14 mouse cellular contexts compared by ENCODE assay signal in genomic region chr15:79360371-79360770, GRCm38 (mm10). TPM values are rescaled to one million over a fixed set of nuclear protein-coding genes. Genes with fewer than 3 reads are reported as not detected.
DNase-seq lines count a peak whose midpoint lies in the region; ATAC-seq and TF ChIP-seq lines count a peak whose summit lies in the region.
"Had no signal": no experiment of that assay in that cellular context is flagged by ENCODE, and none has a peak within 500 bp of the region (broad histone marks: within the 10 kb centered on the region; RNA-seq: fewer than 3 reads in every experiment).

No protein-coding gene starts in this region.

- WGBS in heart, embryonic 12.5 days, result 29% methylated on average over 7 of the region's 7 CpGs
- WGBS in kidney, postnatal 0 days, result 32% methylated on average over 7 of the region's 7 CpGs
- 35% methylated on average over 7 of the region's 7 CpGs for WGBS in stomach, embryonic 14.5 days
- 36% methylated on average over 7 of the region's 7 CpGs for WGBS in stomach, postnatal 0 days

- 0 out of 2 replicates have a peak overlapping the region, but pooled peaks have one; percentile 31 for H3K4me2 ChIP-seq in heart, embryonic 12.5 days
- no peak overlapping the region for H3K4me2 ChIP-seq in kidney, postnatal 0 days (ENCODE audit: low read length)
- no peak overlapping the region for H3K4me2 ChIP-seq in stomach, embryonic 14.5 days (replicated peaks; ENCODE audit: low read depth, low read length)
- no peak overlapping the region for H3K4me2 ChIP-seq in stomach, postnatal 0 days (replicated peaks; ENCODE audit: low read depth)
- H3K4me2 ChIP-seq: midbrain, embryonic 15.5 days; neural tube, embryonic 12.5 days had no signal

- no peak for ATAC-seq in heart, embryonic 12.5 days (ENCODE audit: insufficient number of reproducible peaks, low FRiP score)
- ATAC-seq in kidney, postnatal 0 days (replicated peaks; ENCODE audit: low FRiP score, low read depth), result no peak
- no peak for ATAC-seq in stomach, embryonic 14.5 days (ENCODE audit: insufficient number of reproducible peaks, insufficient read depth, low FRiP score, low read depth)
- no peak for ATAC-seq in stomach, postnatal 0 days (ENCODE audit: low FRiP score, low TSS enrichment)
- ATAC-seq: inflammation-experienced regulatory T-cells, adult 6 months; midbrain, embryonic 15.5 days had no signal

- no peaks in the 10 kb centered on the region for H3K9me3 ChIP-seq in heart, embryonic 12.5 days (replicated peaks)
- H3K9me3 ChIP-seq in kidney, postnatal 0 days (replicated peaks; ENCODE audit: low read length), result no peaks in the 10 kb centered on the region
- H3K9me3 ChIP-seq in stomach, embryonic 14.5 days (ENCODE audit: control insufficient read depth, low read depth, low read length), result no peaks in the 10 kb centered on the region
- no peaks in the 10 kb centered on the region for H3K9me3 ChIP-seq in stomach, postnatal 0 days (ENCODE audit: control insufficient read depth, low read length)
- H3K9me3 ChIP-seq: midbrain, embryonic 15.5 days; neural tube, embryonic 12.5 days had no signal

- peaks cover 72% of the 10 kb centered on the region for H3K4me1 ChIP-seq in heart, embryonic 12.5 days (replicated peaks)
- H3K4me1 ChIP-seq in kidney, postnatal 0 days (replicated peaks; ENCODE audit: insufficient read depth, low read length), result peaks cover 37% of the 10 kb centered on the region
- peaks cover 37% of the 10 kb centered on the region for H3K4me1 ChIP-seq in stomach, embryonic 14.5 days (ENCODE audit: control insufficient read depth, insufficient read depth, low read length)
- H3K4me1 ChIP-seq in stomach, postnatal 0 days (replicated peaks; ENCODE audit: control insufficient read depth, insufficient read depth), result peaks cover 12% of the 10 kb centered on the region

- peaks cover 43% of the 10 kb centered on the region for H3K36me3 ChIP-seq in heart, embryonic 12.5 days
- peaks cover 29% of the 10 kb centered on the region; the same call in 1 of the 2 replicates for H3K36me3 ChIP-seq in kidney, postnatal 0 days (ENCODE audit: insufficient read depth, low read length)
- H3K36me3 ChIP-seq in stomach, embryonic 14.5 days (ENCODE audit: control insufficient read depth, insufficient read depth, low read length), result peaks cover 28% of the 10 kb centered on the region
- H3K36me3 ChIP-seq in stomach, postnatal 0 days (ENCODE audit: control insufficient read depth, insufficient read depth, low read length), result peaks cover 13% of the 10 kb centered on the region; the same call in 1 of the 2 replicates

- DNase-seq in heart, postnatal 14 days, result no peak
- no peak for DNase-seq in kidney, postnatal 0 days (ENCODE audit: low spot score)
- DNase-seq in kidney, postnatal 25 days, result no peak
- no peak for DNase-seq in stomach, postnatal 0 days (ENCODE audit: low spot score)
- DNase-seq in thymus, postnatal 4 days, result no peak
- no peak for DNase-seq in cerebellum, adult 9-10 months
- DNase-seq: adrenal gland, postnatal 25 days; B cell, adult 2 months; spleen, adult 18-20 months had no signal

- H3K27ac ChIP-seq in heart, embryonic 12.5 days (ENCODE audit: poor library complexity, severe bottlenecking), result peak overlapping the region; percentile 36
- H3K27ac ChIP-seq in kidney, postnatal 0 days, result peak overlapping the region; percentile 70; the same call in 1 of the 2 replicates
- peak overlapping the region; percentile 55; the same call in 1 of the 2 replicates for H3K27ac ChIP-seq in stomach, embryonic 14.5 days (ENCODE audit: low read length)
- no peak overlapping the region for H3K27ac ChIP-seq in stomach, postnatal 0 days (replicated peaks)
- H3K27ac ChIP-seq: midbrain, embryonic 15.5 days; neural tube, embryonic 12.5 days had no signal

- no peak overlapping the region for H3K4me3 ChIP-seq in heart, embryonic 12.5 days
- H3K4me3 ChIP-seq in kidney, postnatal 0 days (replicated peaks; ENCODE audit: low read depth, low read length), result no peak overlapping the region
- H3K4me3 ChIP-seq in stomach, embryonic 14.5 days (ENCODE audit: low read depth, low read length), result no peak overlapping the region
- H3K4me3 ChIP-seq in stomach, postnatal 0 days (ENCODE audit: low read depth, low read length), result no peak overlapping the region
- H3K4me3 ChIP-seq: midbrain, embryonic 15.5 days; neural tube, embryonic 12.5 days had no signal

- no peak for TF ChIP-seq CTCF in kidney, postnatal 0 days (IDR thresholded peaks at IDR 0.05; ENCODE audit: low read depth)
- TF ChIP-seq CTCF in stomach, postnatal 0 days (IDR thresholded peaks at IDR 0.05; ENCODE audit: low read depth), result no peak

- H3K9ac ChIP-seq in heart, embryonic 12.5 days, result no peak overlapping the region
- H3K9ac ChIP-seq in kidney, postnatal 0 days (ENCODE audit: low read depth, low read length), result no peak overlapping the region
- H3K9ac ChIP-seq in stomach, embryonic 14.5 days (replicated peaks; ENCODE audit: low read depth, low read length), result no peak overlapping the region
- H3K9ac ChIP-seq in stomach, postnatal 0 days (ENCODE audit: low read length), result no peak overlapping the region
- H3K9ac ChIP-seq: midbrain, embryonic 15.5 days; neural tube, embryonic 12.5 days had no signal

- intact Hi-C loops in heart, postnatal 14 days (cut with DNase I), result no loop called here

- no peaks in the 10 kb centered on the region for H3K27me3 ChIP-seq in heart, embryonic 12.5 days (replicated peaks)
- H3K27me3 ChIP-seq in kidney, postnatal 0 days (ENCODE audit: insufficient read depth, low read length), result no peaks in the 10 kb centered on the region
- no peaks in the 10 kb centered on the region for H3K27me3 ChIP-seq in stomach, embryonic 14.5 days (ENCODE audit: control insufficient read depth, insufficient read depth, low read length)
- H3K27me3 ChIP-seq in stomach, postnatal 0 days (ENCODE audit: control insufficient read depth, insufficient read depth, low read length), result no peaks in the 10 kb centered on the region

- TF ChIP-seq EP300 in stomach, postnatal 0 days (optimal IDR thresholded peaks at IDR 0.05), result no peak

RNA-seq across cellular contexts. Expression of gene Maff, which starts 13.9 kb away (rescaled TPM):
- 1.9 and 2.6 TPM in 2 replicates for polyA plus RNA-seq in heart, embryonic 12.5 days (2016; fragmentation: Nextera tagmentation; extraction: Ambion mirVana)
- 1 to 10 TPM; 6.2 to 6.9 TPM for total RNA-seq in heart, postnatal 14 days (2021)
- polyA plus RNA-seq in kidney, postnatal 0 days (2015; fragmentation: Nextera tagmentation; extraction: Ambion mirVana), result 6.9 and 7.3 TPM in 2 replicates
- polyA plus RNA-seq in stomach, embryonic 14.5 days (2014; fragmentation: Nextera tagmentation; extraction: Ambion mirVana), result 4.2 and 6.1 TPM in 2 replicates
- polyA plus RNA-seq in stomach, postnatal 0 days (2015; fragmentation: Nextera tagmentation; extraction: Ambion mirVana), result 11.4 and 11.9 TPM in 2 replicates

RNA-seq across cellular contexts. Expression of gene Pla2g6, which starts 32.2 kb away (rescaled TPM):
- 12.1 and 14.4 TPM in 2 replicates for polyA plus RNA-seq in heart, embryonic 12.5 days (2016; fragmentation: Nextera tagmentation; extraction: Ambion mirVana)
- total RNA-seq in heart, postnatal 14 days (2021), result 10 to 100 TPM; 10.4 to 10.6 TPM
- 10.7 and 12.2 TPM in 2 replicates for polyA plus RNA-seq in kidney, postnatal 0 days (2015; fragmentation: Nextera tagmentation; extraction: Ambion mirVana)
- polyA plus RNA-seq in stomach, embryonic 14.5 days (2014; fragmentation: Nextera tagmentation; extraction: Ambion mirVana), result 16.6 and 17.4 TPM in 2 replicates
- polyA plus RNA-seq in stomach, postnatal 0 days (2015; fragmentation: Nextera tagmentation; extraction: Ambion mirVana), result 8.8 and 9.4 TPM in 2 replicates

RNA-seq across cellular contexts. Expression of gene Tmem184b, which starts 43.0 kb away (rescaled TPM):
- 77.2 and 82.3 TPM in 2 replicates for polyA plus RNA-seq in heart, embryonic 12.5 days (2016; fragmentation: Nextera tagmentation; extraction: Ambion mirVana)
- total RNA-seq in heart, postnatal 14 days (2021), result 10 to 100 TPM; 52.8 to 55.6 TPM
- polyA plus RNA-seq in kidney, postnatal 0 days (2015; fragmentation: Nextera tagmentation; extraction: Ambion mirVana), result 44.4 and 47.5 TPM in 2 replicates
- 51.2 and 64.3 TPM in 2 replicates for polyA plus RNA-seq in stomach, embryonic 14.5 days (2014; fragmentation: Nextera tagmentation; extraction: Ambion mirVana)
- 21.2 and 22.3 TPM in 2 replicates for polyA plus RNA-seq in stomach, postnatal 0 days (2015; fragmentation: Nextera tagmentation; extraction: Ambion mirVana)
